Mouse (Mus musculus) right cerebral cortex, postnatal 4 days (tissue): ENCODE measurements around the gene Ccl19.
"Not testable (repeated sequence)": the region's sequence is repeated elsewhere in the genome, so short reads cannot be mapped to it uniquely, and the experiment has no call there.

Source experiments
- DNase-seq: peaks from one replicate; pipeline ENCODE4 v3.0.0-alpha.2; 2022

The Ccl19 gene

GRCm38 (mm10) chr4:42756477-42756876, at the start of gene Ccl19:
Gene Ccl19 (minus strand): TSS chr4:42756577.
- DNase-seq, result not testable (repeated sequence)

- not testable (repeated sequence) for DNase-seq
Observed at GRCm38 (mm10) chr4:42773893-42774292, 17.5 kb upstream of the Ccl19 start, which contains the start of gene Ccl21a. Gene Ccl21a (minus strand): TSS chr4:42773993.

DNA sequence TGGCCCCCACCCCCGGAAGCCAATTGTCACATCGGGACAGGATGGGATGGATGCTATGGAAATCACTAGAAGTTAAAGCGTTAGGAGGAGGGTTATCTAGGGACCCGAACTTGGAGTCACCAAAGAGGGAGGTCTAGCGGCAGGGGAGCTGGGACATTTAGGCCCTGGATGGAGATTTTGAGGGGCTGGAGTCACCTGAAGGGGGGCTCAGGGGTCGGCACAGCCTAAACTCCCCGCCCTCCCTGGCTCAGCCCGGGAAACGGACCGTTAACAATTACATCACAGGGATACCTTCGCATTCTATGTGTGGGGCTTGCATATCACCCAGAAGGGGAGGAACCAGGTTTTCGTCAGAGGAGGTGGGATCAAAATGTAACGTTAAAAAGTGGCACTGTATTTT, 21.1 kb downstream of the Ccl19 start, which contains the start of gene 4930578G10Rik:
Gene 4930578G10Rik (plus strand): TSS at position 301 of the 400 bp plus-strand sequence.
- DNase-seq, result not testable (repeated sequence)
